In the genomic region with DNA sequence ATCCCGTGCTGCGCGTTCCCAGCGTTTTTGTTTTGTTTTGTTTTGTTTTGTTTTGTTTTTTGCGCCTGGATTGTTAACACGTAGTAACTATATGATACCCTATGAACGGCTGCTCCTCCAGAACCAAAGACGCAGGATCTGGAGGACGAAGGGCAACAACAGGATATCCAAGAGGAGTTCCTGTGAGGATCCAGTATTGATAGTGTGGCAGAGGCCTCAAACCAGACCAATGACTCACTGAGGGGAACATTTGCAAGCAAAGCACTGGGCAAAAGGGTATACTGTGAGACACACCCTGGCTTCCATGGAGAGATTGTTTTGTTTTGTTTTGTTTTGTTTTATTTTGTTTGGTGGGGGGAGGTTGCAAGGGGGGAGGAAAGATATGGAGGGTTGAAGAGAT, we compare ENCODE assay signal across 17 mouse cellular contexts.
DNase-seq lines count a peak whose midpoint lies in the region; ATAC-seq and TF ChIP-seq lines count a peak whose summit lies in the region.
"Had no signal": no experiment of that assay in that cellular context is flagged by ENCODE, and none has a peak within 500 bp of the region (broad histone marks: within the 10 kb centered on the region; RNA-seq: fewer than 3 reads in every experiment).

No protein-coding gene starts in this region.

- H3K4me1 ChIP-seq in liver, adult 2 months (ENCODE audit: control insufficient read depth, insufficient read depth, low read length), result peaks cover 2% of the 10 kb centered on the region; the same call in 1 of the 2 replicates
- H3K4me1 ChIP-seq in liver, embryonic 11.5 days (replicated peaks; ENCODE audit: control insufficient read depth, insufficient read depth, low read length), result 0 out of 2 replicates have a peak, but pooled peaks cover 11% of the 10 kb centered on the region
- no peaks in the 10 kb centered on the region for H3K4me1 ChIP-seq in intestine, postnatal 0 days (replicated peaks; ENCODE audit: control insufficient read depth, insufficient read depth, low read length)
- no peaks in the 10 kb centered on the region for H3K4me1 ChIP-seq in stomach, postnatal 0 days (replicated peaks; ENCODE audit: control insufficient read depth, insufficient read depth)

- no peaks in the 10 kb centered on the region for H3K27me3 ChIP-seq in liver, adult 2 months (ENCODE audit: control insufficient read depth, insufficient read depth, low read length)
- H3K27me3 ChIP-seq in liver, embryonic 11.5 days (replicated peaks; ENCODE audit: control insufficient read depth, insufficient read depth, low read length), result no peaks in the 10 kb centered on the region
- no peaks in the 10 kb centered on the region for H3K27me3 ChIP-seq in intestine, postnatal 0 days (replicated peaks; ENCODE audit: control insufficient read depth, insufficient read depth, low read length)
- no peaks in the 10 kb centered on the region for H3K27me3 ChIP-seq in stomach, postnatal 0 days (ENCODE audit: control insufficient read depth, insufficient read depth, low read length)

- H3K4me2 ChIP-seq in liver, embryonic 11.5 days, result no peak overlapping the region
- H3K4me2 ChIP-seq in intestine, postnatal 0 days (replicated peaks; ENCODE audit: low read depth), result no peak overlapping the region
- H3K4me2 ChIP-seq in stomach, postnatal 0 days (replicated peaks; ENCODE audit: low read depth), result no peak overlapping the region
- H3K4me2 ChIP-seq: forebrain, embryonic 13.5 days; hindbrain, embryonic 14.5 days had no signal

- no peak for TF ChIP-seq POLR2A in liver, adult 2 months (IDR thresholded peaks at IDR 0.05; ENCODE audit: extremely low read depth, insufficient read depth, low read length)

- no peak for TF ChIP-seq EP300 in stomach, postnatal 0 days (optimal IDR thresholded peaks at IDR 0.05)

- H3K36me3 ChIP-seq in liver, adult 2 months (ENCODE audit: control insufficient read depth, insufficient read depth, low read length), result no peaks in the 10 kb centered on the region
- no peaks in the 10 kb centered on the region for H3K36me3 ChIP-seq in liver, embryonic 11.5 days (ENCODE audit: control insufficient read depth, insufficient read depth, low read length)
- H3K36me3 ChIP-seq in intestine, postnatal 0 days (ENCODE audit: control insufficient read depth, insufficient read depth), result no peaks in the 10 kb centered on the region
- H3K36me3 ChIP-seq in stomach, postnatal 0 days (ENCODE audit: control insufficient read depth, insufficient read depth, low read length), result no peaks in the 10 kb centered on the region
- H3K36me3 ChIP-seq: embryonic facial prominence, embryonic 10.5 days; G1E; hindbrain, embryonic 10.5 days had no signal

- no peaks in the 10 kb centered on the region for H3K79me2 ChIP-seq in liver, adult 2 months (ENCODE audit: control insufficient read depth, insufficient read depth, low read length)

- DNase-seq in adrenal gland, adult 2 months, result peak; percentile 30
- no peak for DNase-seq in adrenal gland, postnatal 4 days (ENCODE audit: low spot score in 2 of 2)
- DNase-seq in liver, adult 2 months (ENCODE audit: extremely low read depth, low read depth, low spot score), result no peak
- no peak for DNase-seq in liver, embryonic 11.5 days (ENCODE audit: low spot score)
- DNase-seq in stomach, postnatal 0 days (ENCODE audit: low spot score), result no peak
- DNase-seq: B cell, adult 2 months; cerebellum, adult 2 months; cerebellum, postnatal 10 days; forebrain, postnatal 0 days had no signal

- H3K27ac ChIP-seq in liver, adult 2 months (replicated peaks; ENCODE audit: insufficient read depth, low read depth, low read length), result peak overlapping the region; percentile 7; the same call in 1 of the 2 replicates
- no peak overlapping the region for H3K27ac ChIP-seq in liver, embryonic 11.5 days (ENCODE audit: low read depth, low read length)
- H3K27ac ChIP-seq in intestine, postnatal 0 days (ENCODE audit: low read depth, low read length), result peak overlapping the region; percentile 21; the same call in 1 of the 2 replicates
- H3K27ac ChIP-seq in stomach, postnatal 0 days (replicated peaks), result no peak overlapping the region
- H3K27ac ChIP-seq: forebrain, embryonic 13.5 days; hindbrain, embryonic 14.5 days had no signal

- ATAC-seq in liver, embryonic 11.5 days (replicated peaks; ENCODE audit: low FRiP score), result no peak
- no peak for ATAC-seq in intestine, postnatal 0 days
- peak; percentile 76 for ATAC-seq in stomach, postnatal 0 days (ENCODE audit: low FRiP score, low TSS enrichment)
- no peak for ATAC-seq in megakaryocyte progenitor cell, adult 5-6 weeks (replicated peaks; ENCODE audit: poor library complexity)
- ATAC-seq: CD4-positive, CD25-positive, alpha-beta regulatory T cell, adult 4 months; forebrain, embryonic 13.5 days; forebrain, postnatal 0 days had no signal

- H3K4me3 ChIP-seq in liver, adult 2 months (ENCODE audit: insufficient read depth, low read depth, low read length), result no peak overlapping the region
- no peak overlapping the region for H3K4me3 ChIP-seq in liver, embryonic 11.5 days (ENCODE audit: low read depth, low read length)
- H3K4me3 ChIP-seq in intestine, postnatal 0 days (ENCODE audit: low read depth, low read length), result no peak overlapping the region
- H3K4me3 ChIP-seq in stomach, postnatal 0 days (ENCODE audit: low read depth, low read length), result no peak overlapping the region
- H3K4me3 ChIP-seq: embryonic facial prominence, embryonic 10.5 days; forebrain, embryonic 13.5 days; hindbrain, embryonic 10.5 days had no signal

- no peak for TF ChIP-seq CTCF in liver, adult 2 months (IDR thresholded peaks at IDR 0.05; ENCODE audit: low read depth, low read length)
- TF ChIP-seq CTCF in intestine, postnatal 0 days (IDR thresholded peaks at IDR 0.05; ENCODE audit: low read depth), result no peak
- TF ChIP-seq CTCF in stomach, postnatal 0 days (IDR thresholded peaks at IDR 0.05; ENCODE audit: low read depth), result no peak

- 73% methylated on average over 9 of the region's 9 CpGs for WGBS in liver, adult 2 months
- 87% methylated on average over 9 of the region's 9 CpGs for WGBS in liver, embryonic 11.5 days
- WGBS in intestine, postnatal 0 days, result 87% methylated on average over 9 of the region's 9 CpGs
- WGBS in stomach, postnatal 0 days, result 90% methylated on average over 9 of the region's 9 CpGs

- H3K9me3 ChIP-seq in liver, embryonic 11.5 days (ENCODE audit: control insufficient read depth, low read length), result no peaks in the 10 kb centered on the region
- H3K9me3 ChIP-seq in intestine, postnatal 0 days (ENCODE audit: control insufficient read depth), result no peaks in the 10 kb centered on the region
- H3K9me3 ChIP-seq in stomach, postnatal 0 days (ENCODE audit: control insufficient read depth, low read length), result no peaks in the 10 kb centered on the region
- H3K9me3 ChIP-seq: embryonic facial prominence, embryonic 10.5 days; forebrain, embryonic 13.5 days; hindbrain, embryonic 10.5 days had no signal

- H3K9ac ChIP-seq in liver, adult 2 months (ENCODE audit: low read depth, low read length), result no peak overlapping the region
- H3K9ac ChIP-seq in liver, embryonic 11.5 days (ENCODE audit: low read depth, low read length), result no peak overlapping the region
- H3K9ac ChIP-seq in intestine, postnatal 0 days (ENCODE audit: low read depth, low read length), result no peak overlapping the region
- no peak overlapping the region for H3K9ac ChIP-seq in stomach, postnatal 0 days (ENCODE audit: low read length)
- H3K9ac ChIP-seq: forebrain, embryonic 13.5 days; forebrain, postnatal 0 days; hindbrain, embryonic 14.5 days had no signal

Comparison
In these comparisons a context has a peak if more than half of its experiments do, and no peak if none do; other contexts are left out.
1. H3K27ac ChIP-seq: peak in liver, adult 2 months (single experiment) and intestine, postnatal 0 days (single experiment); none in liver, embryonic 11.5 days (single experiment) and stomach, postnatal 0 days (single experiment).